Mouse (Mus musculus) embryonic stem cell, embryonic (primary cell): ENCODE measurements at regions not wholly inside any gene's neighbourhood (a gene's known extent, or its start where the extent isn't known, plus 50 kb on each side); places are given as distances from the start of the nearest gene placed in this dataset.

Experiments used
- CTCF ChIA-PET, 4 experiments: fragments of 300-600 bp in 2 of 4; fragments of 350-600 bp in 2 of 4; sonication (Branson Sonifier 250); formaldehyde crosslinking; loops; one replicate each; lab custom pipeline; 2022; ENCODE audit warnings: inconsistent platforms in 2 of 4; lab: Charles Lee
- POLR2A ChIA-PET, 4 experiments: fragments of 300-600 bp in 2 of 4; fragments of 350-600 bp in 2 of 4; sonication (Branson Sonifier 250); formaldehyde crosslinking; loops; one replicate each; lab custom pipeline; 2022; ENCODE audit warnings: antibody characterized with exemption in 4 of 4, inconsistent platforms in 1 of 4; lab: Charles Lee

- ChIA-PET CTCF (interaction anchor here in 2 of 4 experiments (0.6 to 1.1 kb wide), 2 partner anchors 20 to 220 kb away, joined by 3 to 4 read pairs; no protein-coding TSS in a partner anchor), POLR2A (interaction anchor here in 3 of 4 experiments (0.5 to 1.5 kb wide), 3 partner anchors 34 to 372 kb away, joined by 3 to 4 read pairs (median 3); partner anchors contain the start of gene Mrps18a (in 1 of the 3))
Measured at GRCm38 (mm10) chr17:45938284-45938683, 93.9 kb downstream of the Vegfa start.

GRCm38 (mm10) chr17:45936577-45936976 is 95.6 kb downstream of the Vegfa start:
- POLR2A ChIA-PET: no interaction called here
- CTCF ChIA-PET: no interaction called here

- POLR2A ChIA-PET: interaction anchor here in 3 of 4 experiments (0.6 to 1.8 kb wide), 10 partner anchors 15 to 362 kb away, joined by 3 to 7 read pairs (median 4); partner anchors contain the start of genes Vegfa (in 2 of the 3) and Hsp90ab1 (in 1 of the 3)
- CTCF ChIA-PET: interaction anchor here in 1 of 4 experiments (0.6 to 0.7 kb wide), 2 partner anchors 87 to 549 kb away, joined by 3 to 5 read pairs; no protein-coding TSS in a partner anchor
Measured at GRCm38 (mm10) chr17:45935291-45935690, 96.9 kb downstream of the Vegfa start.

- POLR2A ChIA-PET: interaction anchor here in 3 of 4 experiments (0.6 to 1.8 kb wide), 8 partner anchors 8 to 495 kb away, joined by 3 to 8 read pairs (median 4); partner anchors contain the start of gene Vegfa (in 1 of the 3)
- CTCF ChIA-PET: interaction anchor here in 1 of 4 experiments (0.6 kb wide), 1 partner anchor 39 kb away, joined by 8 read pairs; no protein-coding TSS in a partner anchor
Measured at GRCm38 (mm10) chr17:45934002-45934401, 98.2 kb downstream of the Vegfa start.

GRCm38 (mm10) chr17:45933034-45933433 is 99.1 kb downstream of the Vegfa start:
- CTCF ChIA-PET: interaction anchor here in 2 of 4 experiments (0.6 kb wide), 3 partner anchors 40 to 445 kb away, joined by 3 to 6 read pairs (median 4); no protein-coding TSS in a partner anchor
- POLR2A ChIA-PET: interaction anchor here in 2 of 4 experiments (0.9 to 1.5 kb wide), 4 partner anchors 8 to 65 kb away, joined by 3 to 8 read pairs (median 4); no protein-coding TSS in a partner anchor

GRCm38 (mm10) chr17:45932611-45933010 is 99.6 kb downstream of the Vegfa start:
- POLR2A ChIA-PET: interaction anchor here in 2 of 4 experiments (0.9 to 1.4 kb wide), 3 partner anchors 28 to 66 kb away, joined by 3 to 4 read pairs (median 3); no protein-coding TSS in a partner anchor
- CTCF ChIA-PET: interaction anchor here in 2 of 4 experiments (0.6 kb wide), 2 partner anchors 40 to 102 kb away, joined by 3 to 4 read pairs; no protein-coding TSS in a partner anchor

GRCm38 (mm10) chr17:45929591-45929990 is 102.6 kb downstream of the Vegfa start:
- CTCF ChIA-PET: no interaction called here

GRCm38 (mm10) chr17:45928903-45929477 is 103.2 kb downstream of the Vegfa start:
- ChIA-PET POLR2A (interaction anchor here in 2 of 4 experiments (0.5 to 1.1 kb wide), 2 partner anchors 74 to 162 kb away, joined by 3 to 12 read pairs; no protein-coding TSS in a partner anchor), CTCF (interaction anchor here in 1 of 4 experiments (0.7 kb wide), 1 partner anchor 19 kb away, joined by 3 read pairs; no protein-coding TSS in a partner anchor)

More at GRCm38 (mm10) chr17:45929591-45929990, 102.6 kb downstream of the Vegfa start:
- POLR2A ChIA-PET: interaction anchor here in 1 of 4 experiments (0.5 kb wide), 1 partner anchor 74 kb away, joined by 3 read pairs; no protein-coding TSS in a partner anchor

- POLR2A ChIA-PET: interaction anchor here (0.5 to 1.1 kb wide), 5 partner anchors 56 to 236 kb away, joined by 3 to 12 read pairs (median 4); no protein-coding TSS in a partner anchor
- CTCF ChIA-PET: no interaction called here
Measured at GRCm38 (mm10) chr17:45928013-45928412, 104.2 kb downstream of the Vegfa start.

- CTCF ChIA-PET: interaction anchor here in 1 of 4 experiments (0.7 kb wide), 1 partner anchor 343 kb away, joined by 3 read pairs; no protein-coding TSS in a partner anchor
- POLR2A ChIA-PET: interaction anchor here in 2 of 4 experiments (0.9 to 5.7 kb wide), 7 partner anchors 14 to 92 kb away, joined by 4 to 40 read pairs (median 7); no protein-coding TSS in a partner anchor
Measured at GRCm38 (mm10) chr17:45925845-45926244, 106.3 kb downstream of the Vegfa start.

GRCm38 (mm10) chr17:45924595-45924994 is 107.6 kb downstream of the Vegfa start:
- ChIA-PET POLR2A (interaction anchor here in 3 of 4 experiments (0.6 to 5.7 kb wide), 24 partner anchors 9 to 229 kb away, joined by 3 to 40 read pairs (median 4); partner anchors contain the start of gene Vegfa (in 2 of the 3)), CTCF (interaction anchor here in 3 of 4 experiments (0.6 to 1.0 kb wide), 8 partner anchors 15 to 1191 kb away, joined by 3 to 9 read pairs (median 3); partner anchors contain the start of gene 1600014C23Rik (in 1 of the 3))

- POLR2A ChIA-PET: interaction anchor here (0.5 to 5.7 kb wide), 18 partner anchors 8 to 155 kb away, joined by 3 to 40 read pairs (median 4); partner anchors contain the start of gene Vegfa (in 1 of the 4)
- CTCF ChIA-PET: interaction anchor here in 1 of 4 experiments (0.9 kb wide), 1 partner anchor 359 kb away, joined by 5 read pairs; the partner anchor contains the start of gene Slc35b2
Measured at GRCm38 (mm10) chr17:45923217-45923730, 108.9 kb downstream of the Vegfa start.

GRCm38 (mm10) chr17:45917647-45918046 is 114.5 kb downstream of the Vegfa start:
- POLR2A ChIA-PET: interaction anchor here in 2 of 4 experiments (1.3 to 2.7 kb wide), 7 partner anchors 10 to 80 kb away, joined by 3 to 6 read pairs (median 4); no protein-coding TSS in a partner anchor
- CTCF ChIA-PET: no interaction called here

- POLR2A ChIA-PET: interaction anchor here in 3 of 4 experiments (0.8 to 2.7 kb wide), 11 partner anchors 10 to 110 kb away, joined by 3 to 7 read pairs (median 4); no protein-coding TSS in a partner anchor
- CTCF ChIA-PET: interaction anchor here in 2 of 4 experiments (0.6 to 0.7 kb wide), 2 partner anchors 10 to 57 kb away, joined by 3 to 5 read pairs; no protein-coding TSS in a partner anchor
Measured at GRCm38 (mm10) chr17:45916937-45917336, 115.2 kb downstream of the Vegfa start.

GRCm38 (mm10) chr17:45914706-45915240 is 117.4 kb downstream of the Vegfa start:
- POLR2A ChIA-PET: interaction anchor here in 2 of 4 experiments (0.6 to 1.2 kb wide), 5 partner anchors 8 to 229 kb away, joined by 3 to 4 read pairs (median 4); partner anchors contain the start of gene Rsph9 (in 1 of the 2)
- CTCF ChIA-PET: interaction anchor here in 2 of 4 experiments (0.5 to 0.8 kb wide), 2 partner anchors 127 to 229 kb away, joined by 3 to 4 read pairs; partner anchors contain the start of gene Rsph9 (in 1 of the 2)

- CTCF ChIA-PET: interaction anchor here in 2 of 4 experiments (0.5 to 0.8 kb wide), 2 partner anchors 187 to 230 kb away, joined by 4 to 5 read pairs; partner anchors contain the start of gene Rsph9 (in 1 of the 2)
- POLR2A ChIA-PET: interaction anchor here in 3 of 4 experiments (0.6 to 1.9 kb wide), 5 partner anchors 9 to 230 kb away, joined by 4 to 5 read pairs (median 4); partner anchors contain the start of gene Rsph9 (in 1 of the 3)
Measured at GRCm38 (mm10) chr17:45914237-45914636, 117.9 kb downstream of the Vegfa start.

- CTCF ChIA-PET: interaction anchor here in 1 of 4 experiments (0.5 kb wide), 1 partner anchor 186 kb away, joined by 5 read pairs; no protein-coding TSS in a partner anchor
- POLR2A ChIA-PET: interaction anchor here in 2 of 4 experiments (0.6 to 2.5 kb wide), 5 partner anchors 8 to 262 kb away, joined by 3 to 11 read pairs (median 4); no protein-coding TSS in a partner anchor
Measured at GRCm38 (mm10) chr17:45913671-45914070, 118.5 kb downstream of the Vegfa start.
